Mouse (Mus musculus) embryonic fibroblast, embryonic 13.5 days (primary cell): ENCODE results near the gene 9930104L06Rik.

ENCODE experiments used
- CTCF ChIP-seq: IDR thresholded peaks from 2 replicates; pipeline ENCODE4 v1.5.1; 2011; ENCODE audit warnings: mild to moderate bottlenecking, control low read depth, low read length, moderate library complexity, borderline replicate concordance; ENCODE audit not compliant: insufficient read depth
- POLR2A ChIP-seq: IDR thresholded peaks from 2 replicates; pipeline ENCODE4 v1.6.1; 2011; ENCODE audit warnings: low read depth, mild to moderate bottlenecking, control low read depth, low read length, moderate library complexity

DNA sequence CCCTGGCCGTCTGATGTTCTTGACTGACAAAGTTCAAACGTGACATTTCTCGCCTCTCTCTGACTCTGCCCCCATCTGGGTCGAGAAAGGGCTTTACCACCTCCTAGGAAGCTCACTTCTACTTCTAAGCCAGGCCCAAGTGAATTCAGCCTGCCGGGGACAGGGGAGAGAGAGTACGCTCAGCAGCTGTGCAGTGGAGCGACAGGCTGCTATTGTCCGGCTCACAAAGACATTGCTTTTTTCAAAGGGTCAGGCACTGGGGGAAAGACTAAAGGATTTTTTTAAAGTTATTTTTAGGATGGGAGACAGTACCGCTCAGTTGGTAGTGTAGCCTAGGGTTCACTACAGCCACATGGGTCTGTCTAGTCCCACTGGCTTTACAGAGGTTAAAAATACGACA, 38.4 kb upstream of the 9930104L06Rik start:
- TF ChIP-seq CTCF (no peak), POLR2A (no peak)
